In the genomic region with DNA sequence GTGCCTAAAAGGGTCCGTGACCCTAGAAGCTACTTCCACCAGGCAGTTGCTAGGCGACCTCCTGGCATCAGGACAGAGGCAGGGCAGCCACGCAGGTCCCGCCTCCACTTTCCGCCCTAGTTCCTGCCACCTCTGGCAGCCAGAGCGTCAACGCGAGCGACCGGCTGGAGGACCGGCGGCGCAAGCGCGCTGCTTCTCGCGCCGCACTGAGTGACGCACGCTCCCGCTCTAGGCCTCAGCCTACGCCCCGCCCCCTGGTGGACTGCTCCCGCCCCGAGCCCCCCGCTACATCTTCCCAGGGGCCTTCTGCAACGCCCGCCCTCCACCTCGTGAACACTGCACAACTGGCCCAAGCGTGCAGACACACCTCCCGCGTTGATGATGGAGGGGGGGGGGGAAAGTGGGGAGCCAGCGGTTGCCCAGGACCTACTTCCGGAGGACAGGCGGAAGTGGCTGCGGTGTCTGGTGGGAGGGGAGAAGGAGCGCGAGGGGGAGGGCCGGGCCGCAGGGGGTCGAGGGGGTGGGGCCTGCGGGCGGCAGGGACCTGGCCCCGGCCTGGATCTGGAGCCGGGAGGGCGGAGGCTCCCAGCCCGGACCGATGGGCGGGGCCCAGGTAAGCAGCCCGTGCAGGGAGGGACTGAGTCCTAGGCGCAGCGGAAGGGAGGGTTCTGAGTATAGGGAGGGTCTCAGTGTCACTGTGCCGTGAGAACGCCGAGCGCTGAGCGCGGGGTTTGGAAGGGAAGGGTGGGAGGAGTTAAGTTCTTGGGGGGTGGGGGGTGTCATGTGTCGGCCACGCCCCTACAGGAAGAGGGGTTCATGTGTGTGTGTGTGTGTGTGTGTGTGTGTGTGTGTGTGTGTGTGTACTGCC, we compare ENCODE assay signal across 8 mouse cellular contexts. TPM values are rescaled to one million over a fixed set of nuclear protein-coding genes. Genes with fewer than 3 reads are reported as not detected.
DNase-seq lines count a peak whose midpoint lies in the region; ATAC-seq and TF ChIP-seq lines count a peak whose summit lies in the region.

A gene (plus strand): TSS at position 465 of the 868 bp plus-strand sequence.

- H3K4me3 ChIP-seq in heart, embryonic 13.5 days = peak within 1 kb of the TSS; percentile 63
- H3K4me3 ChIP-seq in liver, embryonic 14.5 days (ENCODE audit: insufficient read depth in 1 of 2, low read depth in 2 of 2, low read length in 2 of 2) = peak within 1 kb of the TSS; percentile 60 to 68
- peak within 1 kb of the TSS; percentile 54 for H3K4me3 ChIP-seq in neural tube, embryonic 11.5 days (ENCODE audit: low read depth, low read length)
- peak within 1 kb of the TSS; percentile 56 for H3K4me3 ChIP-seq in stomach, postnatal 0 days (ENCODE audit: low read depth, low read length)

- TF ChIP-seq CTCF in liver, embryonic 14.5 days (IDR thresholded peaks at IDR 0.05; ENCODE audit: low read depth) = peak; percentile 56
- TF ChIP-seq CTCF in stomach, postnatal 0 days (IDR thresholded peaks at IDR 0.05; ENCODE audit: low read depth) = peak; percentile 57

- peak within 1 kb of the TSS; percentile 97 for H3K27ac ChIP-seq in heart, embryonic 13.5 days (replicated peaks)
- peak within 1 kb of the TSS; percentile 73 for H3K27ac ChIP-seq in liver, embryonic 14.5 days
- H3K27ac ChIP-seq in neural tube, embryonic 11.5 days (ENCODE audit: low read depth, low read length) = peak within 1 kb of the TSS; percentile 87
- H3K27ac ChIP-seq in stomach, postnatal 0 days (replicated peaks) = peak within 1 kb of the TSS; percentile 94

- no peak for TF ChIP-seq EP300 in liver, embryonic 14.5 days (IDR thresholded peaks at IDR 0.05; ENCODE audit: low read depth)
- TF ChIP-seq EP300 in stomach, postnatal 0 days (optimal IDR thresholded peaks at IDR 0.05) = no peak

- peaks cover 50% of the 10 kb centered on the region for H3K4me1 ChIP-seq in heart, embryonic 13.5 days
- peaks cover 35 to 44% of the 10 kb centered on the region in 2 experiments for H3K4me1 ChIP-seq in liver, embryonic 14.5 days (replicated peaks; ENCODE audit: control insufficient read depth in 2 of 2, insufficient read depth in 2 of 2, low read length in 1 of 2)
- peaks cover 4% of the 10 kb centered on the region; the same call in 1 of the 2 replicates for H3K4me1 ChIP-seq in neural tube, embryonic 11.5 days (ENCODE audit: control insufficient read depth, insufficient read depth, low read length)
- H3K4me1 ChIP-seq in stomach, postnatal 0 days (replicated peaks; ENCODE audit: control insufficient read depth, insufficient read depth) = peaks cover 24% of the 10 kb centered on the region

- H3K4me2 ChIP-seq in heart, embryonic 13.5 days = peak within 1 kb of the TSS; percentile 72
- H3K4me2 ChIP-seq in liver, embryonic 14.5 days (ENCODE audit: low read depth) = peak within 1 kb of the TSS; percentile 96
- H3K4me2 ChIP-seq in neural tube, embryonic 11.5 days (ENCODE audit: low read depth) = peak within 1 kb of the TSS; percentile 71
- peak within 1 kb of the TSS; percentile 65 for H3K4me2 ChIP-seq in stomach, postnatal 0 days (replicated peaks; ENCODE audit: low read depth)

- no peaks in the 10 kb centered on the region for H3K27me3 ChIP-seq in heart, embryonic 13.5 days (replicated peaks)
- H3K27me3 ChIP-seq in liver, embryonic 14.5 days (ENCODE audit: control insufficient read depth, insufficient read depth, low read length) = no peaks in the 10 kb centered on the region
- H3K27me3 ChIP-seq in neural tube, embryonic 11.5 days (ENCODE audit: control insufficient read depth, insufficient read depth, low read length) = no peaks in the 10 kb centered on the region
- no peaks in the 10 kb centered on the region for H3K27me3 ChIP-seq in stomach, postnatal 0 days (ENCODE audit: control insufficient read depth, insufficient read depth, low read length)

- peak within 1 kb of the TSS; percentile 87 for H3K9ac ChIP-seq in heart, embryonic 13.5 days
- H3K9ac ChIP-seq in liver, embryonic 14.5 days (replicated peaks) = peak within 1 kb of the TSS; percentile 70
- H3K9ac ChIP-seq in neural tube, embryonic 11.5 days (ENCODE audit: low read length) = peak within 1 kb of the TSS; percentile 61
- H3K9ac ChIP-seq in stomach, postnatal 0 days (ENCODE audit: low read length) = peak within 1 kb of the TSS; percentile 60

- no peaks in the 10 kb centered on the region for H3K36me3 ChIP-seq in heart, embryonic 13.5 days
- no peaks in the 10 kb centered on the region for H3K36me3 ChIP-seq in liver, embryonic 14.5 days (replicated peaks; ENCODE audit: control insufficient read depth, insufficient read depth, low read depth)
- H3K36me3 ChIP-seq in neural tube, embryonic 11.5 days (ENCODE audit: control insufficient read depth, insufficient read depth, low read length) = no peaks in the 10 kb centered on the region
- no peaks in the 10 kb centered on the region for H3K36me3 ChIP-seq in stomach, postnatal 0 days (ENCODE audit: control insufficient read depth, insufficient read depth, low read length)

- DNase-seq in CD4-positive, CD25-positive, alpha-beta regulatory T cell, adult 2 months (ENCODE audit: low read depth, low spot score) = peak; percentile 97
- DNase-seq in brain, embryonic 18.5 days (ENCODE audit: low read depth, low spot score) = peak; percentile 84
- DNase-seq in kidney, postnatal 10 days = peak; percentile 98
- peak; percentile 85 to 92 (median 87) for DNase-seq in liver, embryonic 14.5 days (ENCODE audit: low read depth in 3 of 3, low spot score in 3 of 3)
- peak; percentile 96 for DNase-seq in neural tube, embryonic 11.5 days (ENCODE audit: low spot score)
- DNase-seq in stomach, postnatal 0 days (ENCODE audit: low spot score) = peak; percentile 96

- peak; percentile 92 for ATAC-seq in erythroid progenitor cell, adult 5-6 weeks (replicated peaks; ENCODE audit: low FRiP score, poor library complexity, severe bottlenecking)
- peak; percentile 88 for ATAC-seq in heart, embryonic 13.5 days (ENCODE audit: extremely low read depth, insufficient number of reproducible peaks, low FRiP score, low TSS enrichment)
- peak; percentile 89 for ATAC-seq in liver, embryonic 14.5 days (ENCODE audit: insufficient read depth)
- ATAC-seq in neural tube, embryonic 11.5 days (ENCODE audit: insufficient read depth, low FRiP score, low TSS enrichment) = peak; percentile 98
- ATAC-seq in stomach, postnatal 0 days (ENCODE audit: low FRiP score, low TSS enrichment) = peak; percentile 93

- no peaks in the 10 kb centered on the region for H3K9me3 ChIP-seq in heart, embryonic 13.5 days
- no peaks in the 10 kb centered on the region for H3K9me3 ChIP-seq in liver, embryonic 14.5 days (ENCODE audit: control insufficient read depth, low read length)
- no peaks in the 10 kb centered on the region for H3K9me3 ChIP-seq in neural tube, embryonic 11.5 days (ENCODE audit: control insufficient read depth, low read length)
- H3K9me3 ChIP-seq in stomach, postnatal 0 days (ENCODE audit: control insufficient read depth, low read length) = no peaks in the 10 kb centered on the region

- WGBS in heart, embryonic 13.5 days = under 1% methylated on average over 60 of the region's 60 CpGs
- WGBS in liver, embryonic 14.5 days (ENCODE audit: insufficient replicate concordance) = under 1% methylated on average over 55 of the region's 60 CpGs
- WGBS in neural tube, embryonic 11.5 days = 0% methylated on average over 45 of the region's 60 CpGs
- WGBS in stomach, postnatal 0 days = under 1% methylated on average over 52 of the region's 60 CpGs

RNA-seq across cellular contexts. Expression of the gene that starts here (rescaled TPM):
- total RNA-seq in erythroid progenitor cell, adult 5-6 weeks (2015; ENCODE audit: low replicate concordance) = 12.2 and 15.5 TPM in 2 replicates
- total RNA-seq in erythroid progenitor cell, adult 5-6 weeks (2017; ENCODE audit: low replicate concordance) = 21.8 and 26.2 TPM in 2 replicates
- 44.2 and 44.9 TPM in 2 replicates for polyA plus RNA-seq in heart, embryonic 13.5 days (2015; fragmentation: Nextera tagmentation; extraction: Ambion mirVana)
- polyA plus RNA-seq in liver, embryonic 14.5 days (2012; rRNA removed) = 22.8 and 23.7 TPM in 2 replicates
- 22.6 and 25.7 TPM in 2 replicates for polyA plus RNA-seq in liver, embryonic 14.5 days (2014; fragmentation: Nextera tagmentation; extraction: Ambion mirVana)
- polyA plus RNA-seq in neural tube, embryonic 11.5 days (2014; fragmentation: Nextera tagmentation; extraction: Ambion mirVana) = 28.6 and 33.2 TPM in 2 replicates
- 42.7 and 43.4 TPM in 2 replicates for polyA plus RNA-seq in stomach, postnatal 0 days (2015; fragmentation: Nextera tagmentation; extraction: Ambion mirVana)

Comparison
In these comparisons a context has a peak if more than half of its experiments do, and no peak if none do; other contexts are left out.
1. Peak in every context shown above with its lines: DNase-seq, ATAC-seq, H3K4me3 ChIP-seq and H3K27ac ChIP-seq.